Mouse (Mus musculus) hindbrain, embryonic 15.5 days (tissue): ENCODE results near the gene Hdac9. TPM values are rescaled to one million over a fixed set of nuclear protein-coding genes. Genes with fewer than 3 reads are reported as not detected.
A peak's percentile ranks its signal among the peaks of the same experiment; 100 is the strongest.

Experiments
- ATAC-seq: fragments of 200-750 bp; cut with Nextera tagmentation; 2 replicates; pipeline ENCODE4 v1.8.0; 2017; ENCODE audit warnings: low read depth, moderate number of reproducible peaks, moderate TSS enrichment; ENCODE audit not compliant: low FRiP score
- H3K27ac ChIP-seq: fragments of 300-500 bp; sonication (generic); replicated peaks from 2 replicates; pipeline ENCODE4 v1.5.1; 2015; ENCODE audit warnings: mild to moderate bottlenecking, inconsistent platforms
- H3K27me3 ChIP-seq: fragments of 300-500 bp; sonication (generic); 2 replicates; pipeline ENCODE4 v1.6.1; 2015; ENCODE audit warnings: control low read depth, inconsistent platforms
- H3K36me3 ChIP-seq: fragments of 300-500 bp; sonication (generic); 2 replicates; pipeline ENCODE4 v1.6.1; 2015; ENCODE audit warnings: control low read depth, inconsistent platforms
- H3K4me1 ChIP-seq: fragments of 300-500 bp; sonication (generic); replicated peaks from 2 replicates; pipeline ENCODE4 v1.6.1; 2015; ENCODE audit warnings: control low read depth, inconsistent platforms
- H3K4me2 ChIP-seq: fragments of 300-500 bp; sonication (generic); 2 replicates; pipeline ENCODE4 v1.6.1; 2015; ENCODE audit warnings: moderate library complexity, mild to moderate bottlenecking, inconsistent platforms
- H3K4me3 ChIP-seq: fragments of 300-500 bp; sonication (generic); 2 replicates; pipeline ENCODE4 v1.5.1; 2015; ENCODE audit warnings: mild to moderate bottlenecking, inconsistent platforms
- H3K9ac ChIP-seq: fragments of 300-500 bp; sonication (generic); 2 replicates; pipeline ENCODE4 v1.6.1; 2015; ENCODE audit warnings: inconsistent platforms
- H3K9me3 ChIP-seq: fragments of 300-500 bp; sonication (generic); 2 replicates; pipeline ENCODE4 v1.6.1; 2016; ENCODE audit warnings: control low read depth, inconsistent platforms
- WGBS: fragments of 180-500 bp; shearing (Covaris S2); methylation state at CpG from one replicate; pipeline ENCODE4 v1.1.7; 2015; 5-methylcytosine and 5-hydroxymethylcytosine counted together
- polyA plus RNA-seq: library from polyadenylated mRNA; unstranded; fragments of >200 nt; fragmentation: Nextera tagmentation; extraction: Ambion mirVana; gene quantifications from 2 replicates; pipeline ENCODE4 v1.2.1, GENCODE M21; 2015

Gene Hdac9
- polyA plus RNA-seq, 1 experiment from 2014 or later = 12.3 TPM

DNA sequence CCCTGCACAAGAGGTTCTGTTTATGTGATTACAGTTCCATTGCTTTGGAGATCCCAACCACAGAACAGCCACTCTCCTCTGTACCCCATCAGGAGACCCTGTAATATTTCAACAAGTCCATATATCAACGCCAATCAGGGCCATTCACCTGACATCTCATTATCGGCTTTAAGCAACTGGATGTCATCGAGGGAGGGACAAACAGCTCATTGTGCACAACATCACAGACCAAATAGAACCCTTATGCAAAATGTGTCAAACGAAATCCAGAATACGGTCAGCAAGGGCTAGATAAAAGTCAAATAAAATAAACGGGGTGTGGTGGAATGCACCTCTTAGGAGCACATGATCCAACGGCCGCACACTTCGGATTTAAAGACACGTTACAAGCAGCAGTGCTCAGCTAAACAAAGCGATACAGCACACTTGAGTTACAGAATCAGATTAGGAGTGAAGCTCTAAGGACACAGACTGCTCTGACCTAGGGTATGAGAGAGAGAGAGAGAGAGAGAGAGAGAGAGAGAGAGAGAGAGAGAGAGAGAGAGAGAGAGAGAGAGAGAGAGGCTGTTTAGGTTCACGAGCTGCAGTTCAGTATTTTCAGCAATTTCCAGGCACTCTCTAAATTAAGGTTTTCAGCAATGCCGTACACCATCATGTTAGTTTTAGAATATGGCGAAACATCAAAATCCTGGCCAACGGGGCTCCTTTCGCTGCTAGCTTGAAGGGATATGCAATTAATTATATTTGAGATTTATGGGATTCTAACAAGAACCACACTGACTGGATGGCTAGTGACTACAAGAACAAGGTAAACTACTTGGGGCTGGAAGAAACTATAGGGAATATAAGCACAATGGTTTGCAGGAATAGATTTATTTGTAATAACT is 279.4 kb downstream of the Hdac9 start:
- ATAC-seq = no peak
- no peaks in the 10 kb centered on the region for H3K36me3 ChIP-seq
- no peak overlapping the region for H3K4me2 ChIP-seq
- H3K27ac ChIP-seq = no peak overlapping the region
- WGBS = 81% methylated on average over 16 of the region's 16 CpGs
- no peak overlapping the region for H3K4me3 ChIP-seq
- no peak overlapping the region for H3K9ac ChIP-seq
- H3K4me1 ChIP-seq = no peaks in the 10 kb centered on the region
- no peaks in the 10 kb centered on the region for H3K9me3 ChIP-seq
- no peaks in the 10 kb centered on the region for H3K27me3 ChIP-seq

DNA sequence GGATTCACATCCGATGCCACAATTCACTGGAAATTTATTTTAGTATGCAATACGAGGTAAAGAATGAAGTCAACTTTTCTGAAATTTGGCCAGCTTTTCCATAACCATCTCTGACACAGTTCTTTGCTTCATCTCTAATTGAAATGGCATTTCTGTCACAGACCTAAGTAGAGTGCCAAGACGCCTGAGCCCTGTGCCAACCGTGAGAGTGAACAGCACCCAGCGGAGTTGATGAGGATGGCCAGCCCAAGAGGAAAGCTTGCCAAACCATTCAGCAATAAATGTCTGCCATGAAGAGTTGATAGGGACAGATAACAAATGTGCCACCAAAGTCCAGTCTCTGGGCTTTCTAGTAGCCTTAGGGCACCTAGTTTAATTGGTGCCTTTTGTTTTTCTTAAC is 297.8 kb downstream of the Hdac9 start:
- Histone ChIP-seq H3K27ac (no peak overlapping the region), H3K4me3 (no peak overlapping the region), H3K36me3 (no peaks in the 10 kb centered on the region), H3K4me2 (no peak overlapping the region), H3K9ac (no peak overlapping the region), H3K27me3 (no peaks in the 10 kb centered on the region), H3K9me3 (no peaks in the 10 kb centered on the region), H3K4me1 (peaks cover 16% of the 10 kb centered on the region; the same call in 1 of the 2 replicates)
- 63% methylated on average over 5 of the region's 5 CpGs for WGBS
- ATAC-seq = peak; percentile 59; the same call in 1 of the 2 replicates

DNA sequence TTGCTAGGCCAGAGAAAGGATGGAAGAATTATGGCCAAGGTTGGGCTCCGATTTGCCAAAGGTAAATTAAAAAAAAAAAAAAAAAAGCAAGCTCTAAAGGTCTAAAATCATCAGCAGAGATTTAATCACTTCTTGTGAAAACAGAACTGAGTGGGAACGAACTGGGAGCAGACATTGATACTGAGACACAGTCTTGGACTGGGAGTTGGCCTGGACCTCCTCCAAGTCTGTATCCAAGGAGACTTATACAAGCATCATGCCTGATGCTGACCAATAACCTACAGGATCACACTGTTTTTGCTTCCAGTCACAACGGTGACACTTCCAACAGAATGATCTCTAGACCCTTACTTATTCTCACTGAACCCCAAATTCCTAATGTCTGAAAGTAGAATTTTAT is 298.6 kb downstream of the Hdac9 start:
- Histone ChIP-seq H3K36me3 (no peaks in the 10 kb centered on the region), H3K9ac (no peak overlapping the region), H3K27ac (peak overlapping the region; percentile 20; the same call in 1 of the 2 replicates), H3K9me3 (no peaks in the 10 kb centered on the region), H3K4me1 (peaks cover 16% of the 10 kb centered on the region; the same call in 1 of the 2 replicates), H3K27me3 (no peaks in the 10 kb centered on the region), H3K4me3 (no peak overlapping the region), H3K4me2 (peak overlapping the region; percentile 23; the same call in 1 of the 2 replicates)
- whole genome bisulfite sequencing = 67% methylated on average over 3 of the region's 3 CpGs
- ATAC-seq = peak; percentile 54; the same call in 1 of the 2 replicates

DNA sequence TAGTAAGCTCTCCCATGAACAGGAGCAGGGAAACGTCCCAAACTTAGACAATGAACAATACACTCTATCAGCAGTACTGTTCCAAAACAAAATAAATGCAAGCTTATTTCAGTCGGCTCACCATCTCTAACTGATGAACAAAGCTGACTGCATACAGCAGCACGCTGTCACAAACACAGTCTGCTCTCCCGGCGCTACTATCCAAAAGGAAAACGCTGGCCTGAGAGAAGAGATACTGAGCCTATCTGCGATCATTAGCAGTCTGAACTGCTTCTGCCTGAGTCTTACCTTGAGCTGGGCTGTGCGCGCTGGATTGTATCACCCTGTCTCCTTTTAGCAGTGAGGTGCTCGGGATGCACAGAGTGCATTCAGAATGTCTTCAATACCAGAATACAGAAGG is 299.1 kb downstream of the Hdac9 start:
- WGBS = 61% methylated on average over 10 of the region's 10 CpGs
- Histone ChIP-seq H3K4me3 (no peak overlapping the region), H3K27me3 (no peaks in the 10 kb centered on the region), H3K27ac (peak overlapping the region; percentile 20; the same call in 1 of the 2 replicates), H3K4me2 (peak overlapping the region; percentile 23; the same call in 1 of the 2 replicates), H3K36me3 (no peaks in the 10 kb centered on the region), H3K9me3 (no peaks in the 10 kb centered on the region), H3K4me1 (peaks cover 16% of the 10 kb centered on the region; the same call in 1 of the 2 replicates), H3K9ac (no peak overlapping the region)
- no peak for ATAC-seq

DNA sequence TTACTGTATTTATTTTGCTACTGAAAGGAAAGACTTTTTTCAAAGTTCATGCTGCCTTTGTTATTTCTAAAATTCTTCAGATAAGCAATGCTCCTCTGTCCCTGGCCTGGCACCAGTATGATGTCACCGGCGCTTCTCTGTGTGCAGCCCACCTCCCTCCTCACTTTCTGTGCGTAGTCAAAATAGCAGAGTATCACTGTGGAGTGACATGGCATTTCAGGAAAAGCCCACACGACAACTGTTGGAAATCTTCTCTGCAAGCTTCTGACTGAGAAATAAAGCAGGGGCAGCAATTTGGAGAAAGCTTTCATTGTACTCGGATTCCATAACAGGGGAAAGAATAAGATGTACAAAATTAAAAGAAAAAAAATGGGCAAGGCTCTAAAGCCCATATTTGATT is 302.1 kb downstream of the Hdac9 start:
- 72% methylated on average over 5 of the region's 5 CpGs for WGBS
- Histone ChIP-seq H3K27me3 (no peaks in the 10 kb centered on the region), H3K9me3 (no peaks in the 10 kb centered on the region), H3K27ac (no peak overlapping the region), H3K4me1 (peaks cover 16% of the 10 kb centered on the region; the same call in 1 of the 2 replicates), H3K4me2 (no peak overlapping the region), H3K36me3 (no peaks in the 10 kb centered on the region), H3K4me3 (no peak overlapping the region), H3K9ac (no peak overlapping the region)
- no peak for ATAC-seq

DNA sequence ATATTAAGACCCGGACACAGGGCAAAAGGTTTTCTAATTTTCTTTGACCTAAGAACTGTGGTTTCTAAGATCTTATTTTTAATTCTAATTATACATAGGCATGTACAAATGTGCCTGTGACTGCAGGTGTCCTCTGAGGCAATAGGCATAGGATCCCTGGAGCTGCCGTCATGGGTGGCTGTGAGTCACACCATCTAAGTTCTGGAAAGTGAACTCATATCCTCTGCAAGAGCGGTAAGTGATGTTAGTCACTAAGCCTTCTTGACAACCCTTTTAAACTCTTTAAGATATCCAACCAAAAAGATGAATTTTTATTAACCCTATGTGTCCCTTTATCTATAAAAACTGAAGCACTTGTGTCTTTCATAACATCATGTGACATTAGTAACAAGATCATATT is 304.4 kb downstream of the Hdac9 start:
- no peak overlapping the region for H3K9ac ChIP-seq
- peaks cover 10% of the 10 kb centered on the region; the same call in 1 of the 2 replicates for H3K4me1 ChIP-seq
- ATAC-seq = no peak
- no peak overlapping the region for H3K4me3 ChIP-seq
- H3K9me3 ChIP-seq = no peaks in the 10 kb centered on the region
- H3K27me3 ChIP-seq = no peaks in the 10 kb centered on the region
- 93% methylated on average over 3 of the region's 3 CpGs for WGBS
- no peak overlapping the region for H3K27ac ChIP-seq
- H3K36me3 ChIP-seq = no peaks in the 10 kb centered on the region
- no peak overlapping the region for H3K4me2 ChIP-seq

DNA sequence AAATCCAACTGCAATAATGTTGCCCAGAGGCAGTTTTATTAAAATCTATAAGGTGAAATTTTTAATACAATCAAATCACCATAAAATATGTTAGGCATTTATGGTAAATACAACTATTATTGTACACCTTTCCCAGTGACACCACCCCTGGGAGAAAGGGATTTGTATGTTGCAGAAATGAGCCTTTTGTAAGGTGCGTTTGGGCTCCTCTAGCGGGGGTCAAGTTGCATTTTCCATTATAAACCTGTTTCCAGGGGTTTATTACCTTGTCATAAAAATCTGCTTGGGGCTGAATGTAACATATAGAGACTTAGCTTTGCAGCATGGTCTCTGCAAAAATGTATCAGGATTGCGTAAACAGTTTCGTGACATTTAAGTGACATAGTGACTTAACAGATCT is 312.4 kb downstream of the Hdac9 start:
- no peak overlapping the region for H3K4me3 ChIP-seq
- ATAC-seq = no peak
- no peaks in the 10 kb centered on the region for H3K36me3 ChIP-seq
- H3K4me1 ChIP-seq = no peaks in the 10 kb centered on the region
- no peaks in the 10 kb centered on the region for H3K9me3 ChIP-seq
- WGBS = 87% methylated on average over 4 of the region's 4 CpGs
- H3K27me3 ChIP-seq = no peaks in the 10 kb centered on the region
- H3K27ac ChIP-seq = no peak overlapping the region
- no peak overlapping the region for H3K9ac ChIP-seq
- H3K4me2 ChIP-seq = no peak overlapping the region

DNA sequence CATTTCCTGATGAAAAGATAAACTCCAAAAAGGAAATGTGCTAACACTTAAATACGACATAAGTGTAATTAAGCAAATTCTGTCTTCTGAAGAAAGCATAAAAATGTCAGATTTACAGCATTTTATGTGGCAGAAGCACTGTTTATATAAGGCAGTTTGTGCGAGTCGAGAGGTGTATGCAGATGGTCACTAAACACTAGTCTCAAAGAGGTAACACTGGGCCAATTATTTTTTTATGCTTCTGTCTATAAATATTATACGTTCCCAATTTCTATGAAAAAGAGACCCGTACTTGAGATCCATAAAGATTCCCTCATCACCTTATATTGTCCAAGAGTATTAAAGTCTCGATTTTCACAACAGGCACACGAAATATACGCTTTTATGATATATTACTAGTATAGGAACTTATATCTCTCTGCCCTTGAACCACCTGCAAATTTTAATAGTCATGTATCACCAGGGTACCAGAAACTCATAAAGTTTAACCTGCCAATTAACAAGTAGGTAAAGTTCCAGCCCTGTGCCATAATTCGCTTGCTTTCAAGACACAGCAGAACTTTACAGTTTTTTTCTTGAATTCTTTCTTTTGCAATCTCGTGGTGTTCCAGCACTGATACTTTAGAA is 322.6 kb downstream of the Hdac9 start:
- no peak overlapping the region for H3K27ac ChIP-seq
- no peak overlapping the region for H3K4me3 ChIP-seq
- no peak for ATAC-seq
- H3K4me2 ChIP-seq = no peak overlapping the region
- no peaks in the 10 kb centered on the region for H3K9me3 ChIP-seq
- no peak overlapping the region for H3K9ac ChIP-seq
- H3K4me1 ChIP-seq = no peaks in the 10 kb centered on the region
- WGBS = 92% methylated on average over 10 of the region's 10 CpGs
- no peaks in the 10 kb centered on the region for H3K27me3 ChIP-seq
- H3K36me3 ChIP-seq = no peaks in the 10 kb centered on the region

DNA sequence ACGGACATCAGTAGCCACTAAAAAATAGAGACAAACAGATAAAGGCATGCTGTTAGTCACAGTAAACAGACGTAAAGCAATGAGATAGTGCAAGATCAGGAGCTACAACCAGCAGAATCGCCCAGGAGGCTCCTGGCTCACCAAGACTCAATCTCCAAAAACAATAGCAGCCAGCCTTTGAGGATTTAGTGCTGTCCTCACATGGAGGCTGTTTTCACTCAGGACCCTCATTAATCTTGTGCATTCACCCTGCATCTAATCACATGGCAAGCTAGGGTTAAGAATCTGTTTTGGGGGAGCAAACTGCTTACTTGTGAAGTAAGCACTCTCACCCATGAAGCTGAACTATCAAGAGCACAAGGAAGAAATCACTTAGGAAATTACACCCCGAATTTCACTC is 329.7 kb downstream of the Hdac9 start:
- no peak for ATAC-seq
- Histone ChIP-seq H3K9me3 (no peaks in the 10 kb centered on the region), H3K36me3 (no peaks in the 10 kb centered on the region), H3K4me3 (no peak overlapping the region), H3K9ac (no peak overlapping the region), H3K27ac (no peak overlapping the region), H3K4me1 (no peaks in the 10 kb centered on the region), H3K4me2 (no peak overlapping the region), H3K27me3 (no peaks in the 10 kb centered on the region)
- WGBS = 43% methylated on average over 4 of the region's 4 CpGs

DNA sequence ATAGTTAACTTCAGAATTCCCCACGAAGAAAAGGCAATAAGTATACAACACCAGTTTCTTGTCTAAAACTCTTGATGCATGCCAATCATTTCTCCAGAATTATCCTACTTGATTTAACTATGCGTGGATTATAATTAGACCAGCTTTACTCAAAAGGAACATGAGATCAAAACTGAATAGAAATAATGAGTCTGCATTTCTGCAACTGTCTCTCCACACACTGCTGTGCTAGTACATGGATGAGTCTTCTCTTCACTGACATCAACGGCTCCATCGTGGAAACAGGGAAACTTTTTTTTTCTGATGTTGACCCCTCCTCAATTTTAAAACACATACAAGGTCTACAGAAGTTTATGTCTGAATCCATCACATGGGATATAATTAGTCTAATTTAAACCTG is 334.4 kb downstream of the Hdac9 start:
- Histone ChIP-seq H3K4me1 (no peaks in the 10 kb centered on the region), H3K27me3 (no peaks in the 10 kb centered on the region), H3K9ac (no peak overlapping the region), H3K36me3 (no peaks in the 10 kb centered on the region), H3K9me3 (no peaks in the 10 kb centered on the region), H3K4me3 (no peak overlapping the region), H3K4me2 (no peak overlapping the region), H3K27ac (no peak overlapping the region)
- ATAC-seq = no peak
- WGBS = 89% methylated on average over 4 of the region's 4 CpGs

DNA sequence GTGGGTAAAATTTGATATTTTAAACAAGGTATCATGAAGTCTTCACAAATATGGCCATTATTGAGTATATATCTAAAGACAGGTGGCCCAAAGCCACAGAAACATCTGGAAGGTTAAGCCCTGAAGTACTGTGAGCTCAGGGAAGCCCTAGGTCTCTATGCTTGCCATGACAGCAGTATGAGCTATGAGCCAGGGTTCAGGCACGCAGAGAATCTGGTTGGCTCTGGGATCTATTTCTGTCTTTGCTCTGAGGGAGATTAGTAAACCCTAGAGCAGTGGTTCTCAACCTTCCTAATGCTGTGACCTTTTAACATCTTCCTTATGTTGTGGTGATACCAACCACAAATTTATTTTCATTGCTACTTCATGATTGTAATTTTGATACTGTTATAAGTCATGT is 337.7 kb downstream of the Hdac9 start:
- Histone ChIP-seq H3K4me1 (no peaks in the 10 kb centered on the region), H3K36me3 (no peaks in the 10 kb centered on the region), H3K9me3 (no peaks in the 10 kb centered on the region), H3K4me3 (no peak overlapping the region), H3K9ac (no peak overlapping the region), H3K27ac (no peak overlapping the region), H3K4me2 (no peak overlapping the region), H3K27me3 (no peaks in the 10 kb centered on the region)
- no peak for ATAC-seq
- WGBS = 97% methylated on average over 1 of the region's 1 CpGs

DNA sequence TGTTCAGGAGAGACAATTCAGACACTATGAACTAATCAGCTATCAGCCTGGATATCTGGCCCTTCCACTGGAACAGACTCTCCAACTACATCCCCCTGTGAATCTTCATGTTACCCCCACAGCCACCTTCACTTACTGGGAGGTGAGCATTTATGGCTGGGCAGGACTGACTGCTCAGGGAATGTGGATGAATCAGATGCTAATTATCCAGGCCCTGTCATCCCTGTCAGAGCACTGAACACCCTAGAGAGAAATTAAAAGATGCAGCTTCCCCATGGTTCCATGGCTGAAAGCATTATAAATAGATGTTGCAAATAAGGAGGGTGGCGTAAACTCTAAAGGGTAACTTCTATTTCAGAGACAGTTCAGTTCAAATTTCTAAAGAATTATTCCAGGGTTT is 345.8 kb downstream of the Hdac9 start:
- H3K36me3 ChIP-seq = no peaks in the 10 kb centered on the region
- H3K4me2 ChIP-seq = no peak overlapping the region
- 48% methylated on average over 1 of the region's 1 CpGs for WGBS
- H3K4me3 ChIP-seq = no peak overlapping the region
- no peaks in the 10 kb centered on the region for H3K4me1 ChIP-seq
- no peak overlapping the region for H3K27ac ChIP-seq
- no peaks in the 10 kb centered on the region for H3K9me3 ChIP-seq
- no peaks in the 10 kb centered on the region for H3K27me3 ChIP-seq
- no peak overlapping the region for H3K9ac ChIP-seq
- no peak for ATAC-seq
